Mouse (Mus musculus) small intestine, adult 2 months (tissue): ENCODE results near the gene Primpol.

Source experiments
- CTCF ChIP-seq: fragments of 200-500 bp; IDR thresholded peaks from 2 replicates; pipeline ENCODE4 v1.5.1; 2012; ENCODE audit warnings: low read depth, mild to moderate bottlenecking, control low read depth, inconsistent platforms, low read length, moderate library complexity, mixed read lengths; ENCODE audit not compliant: insufficient replicate concordance, insufficient read length; ENCODE audit errors: extremely low read depth
- POLR2A ChIP-seq: fragments of 200-500 bp; IDR thresholded peaks from 2 replicates; pipeline ENCODE4 v1.6.1; 2012; ENCODE audit warnings: low read depth, mild to moderate bottlenecking, control low read depth, inconsistent platforms, low read length, moderate library complexity

- TF ChIP-seq CTCF (no peak), POLR2A (no peak)
Observed at GRCm38 (mm10) chr8:46529508-46529907, 87.5 kb downstream of the Primpol start.
